Mouse (Mus musculus): ENCODE measurements around the gene Apoh. TPM values are rescaled to one million over a fixed set of nuclear protein-coding genes. Genes with fewer than 3 reads are reported as not detected.

Gene Apoh
- total and polyA plus RNA-seq, 3 experiments = 0.95 TPM; not detected in 2

DNA sequence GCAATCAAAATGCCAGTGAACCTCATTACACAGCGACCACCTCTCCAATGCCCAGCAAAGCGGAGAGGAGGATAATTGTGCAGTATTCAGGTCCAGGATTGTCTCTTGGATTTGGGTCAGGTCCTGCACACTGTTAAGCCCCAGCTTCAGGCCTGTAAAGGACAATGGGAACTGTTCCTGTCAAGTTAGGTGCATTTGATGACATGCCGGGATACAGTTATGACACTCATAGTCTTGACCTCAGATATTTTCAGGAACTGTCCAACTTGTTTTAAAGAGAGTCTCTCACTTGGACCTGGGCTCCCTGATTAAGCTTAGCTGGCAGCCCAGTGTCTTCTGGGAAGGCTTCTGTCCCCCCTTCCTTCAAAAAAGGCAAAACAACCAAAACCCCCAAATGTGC lies 82.9 kb downstream of the Apoh start:
- Histone ChIP-seq H3K27me3 (replicated peaks) (peaks cover 29% of the 10 kb centered on the region), H3K36me3 (replicated peaks in 1 of 2; ENCODE audit: control insufficient read depth in 1 of 2, insufficient read depth in 1 of 2, low read length in 1 of 2) (no peaks in the 10 kb centered on the region), H3K4me1 (ENCODE audit: control insufficient read depth in 1 of 2, insufficient read depth in 2 of 2) (peaks cover 0 to 15% of the 10 kb centered on the region in 2 experiments; a peak in 3 of 4 replicates), H3K9me3 (replicated peaks; ENCODE audit: low read length) (no peaks in the 10 kb centered on the region), H3K9ac (ENCODE audit: insufficient read depth, low read depth) (no peak overlapping the region), H3K27ac (ENCODE audit: insufficient read depth, low read depth) (no peak overlapping the region), H3K79me2 (replicated peaks; ENCODE audit: control insufficient read depth, extremely low read depth, insufficient read depth, poor library complexity, severe bottlenecking) (no peaks in the 10 kb centered on the region), H3K4me3 (replicated peaks in 1 of 3; ENCODE audit: low read depth in 2 of 3, low read length in 2 of 3, poor library complexity in 1 of 3) (no peak overlapping the region), H3K4me2 (ENCODE audit: insufficient read depth, low read depth, poor library complexity, severe bottlenecking) (no peak overlapping the region)
- DNase-seq (ENCODE audit: extremely low read depth) = no peak
- in situ Hi-C loops (cut with MboI; ENCODE audit: low pct_ligation_motif_present, low pct_unique_long_range_greater_than_20kb, low sequenced_read_pairs) = no loop called here
- no peak for TF ChIP-seq ZKSCAN1 (IDR thresholded peaks at IDR 0.05; ENCODE audit: borderline replicate concordance, low read depth, low read length)
- no peak for TF ChIP-seq HCFC1 (IDR thresholded peaks at IDR 0.05; ENCODE audit: low read depth, low read length)
- no peak for TF ChIP-seq USF1 (IDR thresholded peaks at IDR 0.05; ENCODE audit: low read depth, low read length)
- no peak for TF ChIP-seq RCOR1 (conservative IDR thresholded peaks at IDR 0.05; ENCODE audit: low read depth, low read length)
- TF ChIP-seq POLR2A (IDR thresholded peaks at IDR 0.05; ENCODE audit: low read depth, low read length) = no peak
- TF ChIP-seq BHLHE40 (IDR thresholded peaks at IDR 0.05; ENCODE audit: low read depth, low read length) = no peak
- no peak for TF ChIP-seq ZMIZ1 (IDR thresholded peaks at IDR 0.05; ENCODE audit: low read depth, low read length)
- TF ChIP-seq NELFE (IDR thresholded peaks at IDR 0.05; ENCODE audit: low read depth, low read length) = no peak
- dilution Hi-C loops (cut with MboI; ENCODE audit: extremely low pct_ligation_motif_present, extremely low pct_unique_long_range_greater_than_20kb, low sequenced_read_pairs) = no loop called here

- no peak overlapping the region for H3K4me2 ChIP-seq (ENCODE audit: insufficient read depth, low read depth, poor library complexity, severe bottlenecking)
- H3K36me3 ChIP-seq (replicated peaks in 1 of 2; ENCODE audit: control insufficient read depth in 1 of 2, insufficient read depth in 1 of 2, low read length in 1 of 2) = no peaks in the 10 kb centered on the region
- dilution Hi-C loops (cut with MboI; ENCODE audit: extremely low pct_ligation_motif_present, extremely low pct_unique_long_range_greater_than_20kb, low sequenced_read_pairs) = no loop called here
- H3K27ac ChIP-seq (ENCODE audit: insufficient read depth, low read depth) = no peak overlapping the region
- H3K9me3 ChIP-seq (replicated peaks; ENCODE audit: low read length) = no peaks in the 10 kb centered on the region
- H3K4me1 ChIP-seq (ENCODE audit: control insufficient read depth in 1 of 2, insufficient read depth in 2 of 2) = peaks cover 0 to 15% of the 10 kb centered on the region in 2 experiments; a peak in 3 of 4 replicates
- H3K4me3 ChIP-seq (replicated peaks in 1 of 3; ENCODE audit: low read depth in 2 of 3, low read length in 2 of 3, poor library complexity in 1 of 3) = no peak overlapping the region
- peaks cover 29% of the 10 kb centered on the region for H3K27me3 ChIP-seq (replicated peaks)
- in situ Hi-C loops (cut with MboI; ENCODE audit: low pct_ligation_motif_present, low pct_unique_long_range_greater_than_20kb, low sequenced_read_pairs) = no loop called here
- H3K79me2 ChIP-seq (replicated peaks; ENCODE audit: control insufficient read depth, extremely low read depth, insufficient read depth, poor library complexity, severe bottlenecking) = no peaks in the 10 kb centered on the region
- H3K9ac ChIP-seq (ENCODE audit: insufficient read depth, low read depth) = no peak overlapping the region
- no peak for TF ChIP-seq NELFE (IDR thresholded peaks at IDR 0.05; ENCODE audit: low read depth, low read length)
- no peak for TF ChIP-seq MAX (IDR thresholded peaks at IDR 0.05; ENCODE audit: low read length)
- no peak for TF ChIP-seq JUN (IDR thresholded peaks at IDR 0.05; ENCODE audit: insufficient read depth, low read depth, low read length)
- TF ChIP-seq TBP (conservative IDR thresholded peaks at IDR 0.05; ENCODE audit: low read depth, low read length) = no peak
- no peak for TF ChIP-seq TCF12 (IDR thresholded peaks at IDR 0.05; ENCODE audit: low read depth, low read length)
- no peak for TF ChIP-seq USF2 (conservative IDR thresholded peaks at IDR 0.05; ENCODE audit: low read depth, low read length)
- TF ChIP-seq CHD1 (IDR thresholded peaks at IDR 0.05; ENCODE audit: low read depth, low read length) = no peak
- TF ChIP-seq PAX5 (IDR thresholded peaks at IDR 0.05; ENCODE audit: low read length) = no peak
- no peak for TF ChIP-seq NRF1 (IDR thresholded peaks at IDR 0.05; ENCODE audit: low read depth, low read length)
- no peak for TF ChIP-seq HCFC1 (IDR thresholded peaks at IDR 0.05; ENCODE audit: low read depth, low read length)
- TF ChIP-seq SIN3A (IDR thresholded peaks at IDR 0.05; ENCODE audit: low read length) = no peak
- TF ChIP-seq SMC3 (IDR thresholded peaks at IDR 0.05; ENCODE audit: low read depth, low read length) = no peak
- TF ChIP-seq USF1 (IDR thresholded peaks at IDR 0.05; ENCODE audit: low read depth, low read length) = no peak
- TF ChIP-seq ELF1 (IDR thresholded peaks at IDR 0.05; ENCODE audit: low read depth, low read length) = no peak
- TF ChIP-seq CHD2 (IDR thresholded peaks at IDR 0.05; ENCODE audit: low read length) = no peak
- TF ChIP-seq EP300 (IDR thresholded peaks at IDR 0.05; ENCODE audit: low read length) = no peak
- DNase-seq (ENCODE audit: extremely low read depth) = no peak
These were observed 84.0 kb downstream of the Apoh start for GRCm38 (mm10) chr11:108427191-108427590.

All from CH12.LX (cell line).